Mouse (Mus musculus) heart, adult 2 months (tissue): ENCODE measurements at regions not wholly inside any gene's neighbourhood (a gene's known extent, or its start where the extent isn't known, plus 50 kb on each side); places are given as distances from the start of the nearest gene placed in this dataset.

ENCODE experiments used
- DNase-seq, 2 experiments: peaks; one replicate each; pipeline ENCODE4 v3.0.0; 2021
- H3K27ac ChIP-seq: fragments of 200-600 bp; 2 replicates; pipeline ENCODE4 v1.8.1; 2022
- H3K27me3 ChIP-seq: fragments of 200-500 bp; 2 replicates; pipeline ENCODE4 v1.6.1; 2012; ENCODE audit warnings: mild to moderate bottlenecking, low read length, inconsistent platforms, mixed read lengths; ENCODE audit not compliant: control insufficient read depth, insufficient read depth
- H3K36me3 ChIP-seq: fragments of 200-500 bp; 2 replicates; pipeline ENCODE4 v1.6.1; 2012; ENCODE audit warnings: low read length, inconsistent platforms; ENCODE audit not compliant: control insufficient read depth, insufficient read depth
- H3K4me1 ChIP-seq: fragments of 200-500 bp; 2 replicates; pipeline ENCODE4 v1.6.1; 2011; ENCODE audit warnings: low read length; ENCODE audit not compliant: control insufficient read depth, insufficient read depth
- H3K4me3 ChIP-seq: fragments of 200-600 bp; 2 replicates; pipeline ENCODE4 v1.8.1; 2022
- H3K79me2 ChIP-seq: fragments of 200-500 bp; replicated peaks from 2 replicates; pipeline ENCODE4 v1.6.1; 2012; ENCODE audit warnings: mild to moderate bottlenecking, inconsistent platforms, low read length, moderate library complexity, mixed read lengths; ENCODE audit not compliant: control insufficient read depth, insufficient read depth
- H3K9ac ChIP-seq: fragments of 200-500 bp; 2 replicates; pipeline ENCODE4 v1.6.1; 2012; ENCODE audit warnings: low read depth, mild to moderate bottlenecking, control low read depth, inconsistent platforms, low read length, mixed read lengths
- CTCF ChIP-seq: fragments of 200-600 bp; IDR thresholded peaks from 2 replicates; pipeline ENCODE4 v1.8.1; 2022; ENCODE audit warnings: antibody characterized with exemption, mild to moderate bottlenecking, moderate library complexity
- EP300 ChIP-seq: fragments of 200-500 bp; IDR thresholded peaks from 2 replicates; pipeline ENCODE4 v1.6.1; 2011; ENCODE audit warnings: low read depth, low read length, control low read depth; ENCODE audit not compliant: insufficient read depth
- POLR2A ChIP-seq: fragments of 200-500 bp; IDR thresholded peaks from 2 replicates; pipeline ENCODE4 v1.6.1; 2011; ENCODE audit warnings: mild to moderate bottlenecking, low read depth, low read length, control low read depth; ENCODE audit not compliant: insufficient read depth
- WGBS: fragments of 180-500 bp; shearing (Covaris S2); methylation state at CpG from one replicate; pipeline ENCODE4 v1.1.7; 2018; 5-methylcytosine and 5-hydroxymethylcytosine counted together
- intact Hi-C: fragments of 180-260 bp; cut with DNase I; formaldehyde crosslinking; loops from one replicate; pipeline ENCODE4 v1.15.1; 2025

DNA sequence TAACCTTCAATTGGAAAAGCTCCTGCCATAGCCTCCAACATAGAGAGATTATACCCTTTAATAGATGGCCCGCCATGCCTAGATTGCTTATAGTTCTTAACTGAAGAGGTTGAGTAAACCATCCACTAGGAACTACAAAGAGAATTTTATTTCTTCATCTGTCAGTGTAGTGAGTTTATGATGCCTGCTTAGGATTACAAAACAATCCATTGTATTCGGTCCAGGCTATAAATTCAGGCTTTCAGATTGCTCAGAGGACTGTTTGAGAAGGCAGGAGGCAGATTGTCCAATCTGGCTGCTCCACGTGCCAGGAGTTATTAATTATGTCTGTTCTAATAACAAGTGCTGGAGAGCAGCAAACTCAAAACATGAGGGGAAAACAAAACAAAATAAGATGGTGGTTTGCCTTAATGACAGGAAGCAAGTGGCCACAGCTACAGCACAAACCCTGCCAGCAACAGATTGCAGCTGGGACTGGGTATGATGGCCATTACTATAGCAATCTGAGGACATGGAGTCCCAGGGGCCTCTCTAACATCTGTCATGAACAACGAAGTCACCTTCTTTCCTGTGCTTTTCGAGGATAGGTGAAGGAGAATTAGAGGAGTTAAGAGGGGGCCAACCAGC lies 154.4 kb upstream of the Bcl6 start:
- no peak overlapping the region for H3K27ac ChIP-seq
- no peak overlapping the region for H3K4me3 ChIP-seq
- intact Hi-C loops, result no loop called here
- H3K79me2 ChIP-seq, result no peaks in the 10 kb centered on the region
- H3K27me3 ChIP-seq, result no peaks in the 10 kb centered on the region
- TF ChIP-seq CTCF (no peak), POLR2A (no peak), EP300 (no peak)
- H3K4me1 ChIP-seq, result no peaks in the 10 kb centered on the region
- 73% methylated on average over 5 of the region's 5 CpGs for WGBS
- no peak for DNase-seq
- no peak overlapping the region for H3K9ac ChIP-seq
- H3K36me3 ChIP-seq, result no peaks in the 10 kb centered on the region

DNA sequence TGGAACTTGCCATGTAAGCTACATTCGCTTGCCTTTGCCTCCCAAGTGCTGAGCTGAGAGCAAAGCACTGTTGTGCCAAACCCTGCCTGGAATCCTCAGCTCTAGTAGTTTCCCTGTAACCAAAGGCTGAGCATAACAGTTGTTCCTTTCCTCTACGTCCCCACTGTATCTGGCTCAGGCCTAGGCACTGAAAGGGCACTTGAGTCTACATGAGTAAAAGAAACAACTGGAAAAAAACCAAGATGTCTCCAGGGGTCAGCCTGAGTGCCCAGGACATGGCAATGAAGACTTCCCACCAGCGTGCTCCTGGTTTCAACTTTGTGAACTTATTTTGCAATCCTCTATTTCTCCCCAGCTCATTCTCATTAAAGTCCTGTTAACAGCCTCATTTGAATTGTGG lies 150.5 kb upstream of the Bcl6 start:
- no peaks in the 10 kb centered on the region for H3K27me3 ChIP-seq
- H3K4me3 ChIP-seq, result no peak overlapping the region
- H3K4me1 ChIP-seq, result peaks cover 1% of the 10 kb centered on the region; the same call in 1 of the 2 replicates
- no peak overlapping the region for H3K9ac ChIP-seq
- TF ChIP-seq CTCF (no peak), EP300 (no peak), POLR2A (no peak)
- no peak overlapping the region for H3K27ac ChIP-seq
- H3K79me2 ChIP-seq, result no peaks in the 10 kb centered on the region
- WGBS, result 86% methylated on average over 3 of the region's 3 CpGs
- no peaks in the 10 kb centered on the region for H3K36me3 ChIP-seq
- DNase-seq, result no peak
- intact Hi-C loops, result no loop called here

DNA sequence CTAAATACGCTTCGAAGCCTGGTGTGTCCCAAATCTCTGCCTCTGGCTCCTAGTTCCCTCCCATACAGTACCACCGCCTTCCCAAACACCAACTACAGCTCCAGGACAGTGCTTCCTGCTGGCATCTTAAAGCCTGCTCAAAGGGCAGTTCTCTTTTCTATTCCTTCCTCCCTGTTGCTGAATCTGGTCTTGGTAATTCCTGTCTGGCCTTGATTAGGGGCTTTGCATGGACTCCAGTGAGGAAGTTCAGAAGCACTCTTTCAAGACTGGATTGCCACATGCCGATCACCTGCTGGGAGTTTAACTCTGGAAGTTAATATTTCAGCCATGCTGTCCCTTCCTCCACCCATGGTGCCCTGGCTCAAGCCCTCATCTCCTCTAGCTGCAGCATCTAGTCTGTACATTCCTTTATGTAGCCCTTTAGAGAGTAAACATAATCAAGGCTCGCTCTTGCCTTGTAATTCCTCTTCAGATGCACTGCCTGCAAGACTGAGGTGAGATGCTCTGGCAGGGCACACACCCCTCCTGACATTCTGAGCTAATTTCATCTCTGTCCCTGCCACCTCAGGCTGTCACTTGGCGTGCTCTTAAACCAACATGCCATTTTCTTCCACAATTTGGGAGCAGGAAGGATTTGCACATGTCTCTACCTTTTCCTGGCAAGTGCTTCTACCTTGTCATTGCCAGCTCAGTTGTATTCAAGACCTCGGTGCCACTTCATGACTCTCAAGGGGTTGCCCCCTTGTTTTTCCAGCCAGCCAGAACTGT lies 148.8 kb upstream of the Bcl6 start:
- intact Hi-C loops, result no loop called here
- no peaks in the 10 kb centered on the region for H3K27me3 ChIP-seq
- no peak overlapping the region for H3K27ac ChIP-seq
- TF ChIP-seq POLR2A (no peak), CTCF (no peak), EP300 (no peak)
- H3K9ac ChIP-seq, result no peak overlapping the region
- H3K4me3 ChIP-seq, result no peak overlapping the region
- peaks cover 1% of the 10 kb centered on the region; the same call in 1 of the 2 replicates for H3K4me1 ChIP-seq
- H3K79me2 ChIP-seq, result no peaks in the 10 kb centered on the region
- no peak for DNase-seq
- no peaks in the 10 kb centered on the region for H3K36me3 ChIP-seq
- WGBS, result 86% methylated on average over 7 of the region's 7 CpGs

DNA sequence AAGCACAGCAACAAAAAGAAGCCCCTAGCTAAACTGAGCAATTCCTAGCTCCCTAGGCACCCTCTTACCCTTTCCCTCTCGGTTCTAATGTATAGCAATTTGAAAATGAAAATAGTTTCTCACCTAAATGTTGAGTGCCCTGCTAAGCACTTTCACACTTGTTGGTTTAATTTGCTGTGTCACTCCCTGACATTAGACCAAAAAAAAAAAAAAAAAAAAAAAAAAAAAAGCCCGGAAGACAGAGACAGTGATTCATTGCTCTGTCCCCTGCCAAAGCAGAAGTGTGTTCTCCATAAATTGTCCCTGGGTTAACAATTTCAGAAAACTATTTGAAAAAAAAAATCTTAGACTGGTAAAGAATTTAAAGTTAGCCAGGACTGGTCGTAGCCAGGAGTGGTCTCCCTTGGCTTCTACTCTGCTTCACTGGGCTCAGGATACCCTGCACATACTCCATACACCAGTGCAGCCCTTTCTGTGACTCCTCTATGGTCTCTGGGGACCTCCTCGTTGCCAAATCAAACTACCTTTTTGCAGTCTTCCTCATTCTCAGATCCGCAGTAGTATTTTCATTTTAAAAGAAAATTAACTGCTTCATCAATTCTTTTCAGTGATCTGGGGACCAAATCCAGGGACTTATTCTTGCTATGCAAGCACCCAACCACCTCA lies 148.0 kb upstream of the Bcl6 start:
- Histone ChIP-seq H3K36me3 (no peaks in the 10 kb centered on the region), H3K79me2 (no peaks in the 10 kb centered on the region), H3K4me1 (peaks cover 1% of the 10 kb centered on the region; the same call in 1 of the 2 replicates), H3K27ac (no peak overlapping the region), H3K27me3 (no peaks in the 10 kb centered on the region), H3K4me3 (no peak overlapping the region), H3K9ac (no peak overlapping the region)
- 57% methylated on average over 5 of the region's 5 CpGs for WGBS
- TF ChIP-seq EP300 (no peak), POLR2A (no peak), CTCF (no peak)
- no peak for DNase-seq
- intact Hi-C loops, result no loop called here

DNA sequence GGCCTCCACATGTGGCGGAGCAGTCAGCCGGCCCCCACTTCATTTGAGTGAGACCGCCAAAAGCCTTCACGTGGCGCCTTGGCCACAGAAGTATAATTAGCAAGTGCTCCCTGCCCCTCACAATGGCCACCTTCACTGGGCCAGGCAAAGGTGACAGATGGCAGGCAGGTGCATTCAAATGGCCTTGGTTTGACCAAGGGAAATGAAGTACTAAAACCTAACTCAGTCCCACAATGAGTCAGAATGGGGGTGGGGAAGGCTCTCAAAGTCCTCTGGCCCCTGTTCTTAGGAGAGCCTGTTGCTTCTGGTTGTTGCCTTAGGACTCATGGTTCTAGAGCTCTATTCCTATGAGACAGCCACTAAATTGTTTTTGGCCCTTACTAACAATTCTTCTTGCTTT lies 147.2 kb upstream of the Bcl6 start:
- Histone ChIP-seq H3K36me3 (no peaks in the 10 kb centered on the region), H3K27ac (no peak overlapping the region), H3K4me3 (no peak overlapping the region), H3K9ac (no peak overlapping the region), H3K4me1 (peaks cover 1% of the 10 kb centered on the region; the same call in 1 of the 2 replicates), H3K27me3 (no peaks in the 10 kb centered on the region), H3K79me2 (no peaks in the 10 kb centered on the region)
- intact Hi-C loops, result no loop called here
- TF ChIP-seq EP300 (no peak), CTCF (no peak), POLR2A (no peak)
- DNase-seq, result peak in 1 of 2 experiments; percentile 15
- 95% methylated on average over 5 of the region's 5 CpGs for WGBS
